In genomic region chr16:49533498-49533998, GRCm38 (mm10) we compare ENCODE assay signal across 9 mouse cellular contexts.
DNase-seq lines count a peak whose midpoint lies in the region; ATAC-seq and TF ChIP-seq lines count a peak whose summit lies in the region.
"Had no signal": no experiment of that assay in that cellular context is flagged by ENCODE, and none has a peak within 500 bp of the region (broad histone marks: within the 10 kb centered on the region; RNA-seq: fewer than 3 reads in every experiment).

No protein-coding gene starts in this region.

- H3K4me2 ChIP-seq in heart, embryonic 16.5 days (ENCODE audit: low read depth, low read length) = 0 out of 2 replicates have a peak overlapping the region, but pooled peaks have one; percentile 18
- no peak overlapping the region for H3K4me2 ChIP-seq in neural tube, embryonic 15.5 days
- no peak overlapping the region for H3K4me2 ChIP-seq in intestine, postnatal 0 days (replicated peaks; ENCODE audit: low read depth)
- H3K4me2 ChIP-seq: forebrain, embryonic 12.5 days had no signal

- no peaks in the 10 kb centered on the region for H3K36me3 ChIP-seq in heart, embryonic 16.5 days (ENCODE audit: control insufficient read depth, insufficient read depth)
- H3K36me3 ChIP-seq in neural tube, embryonic 15.5 days = no peaks in the 10 kb centered on the region
- no peaks in the 10 kb centered on the region for H3K36me3 ChIP-seq in intestine, postnatal 0 days (ENCODE audit: control insufficient read depth, insufficient read depth)
- H3K36me3 ChIP-seq: forebrain, embryonic 12.5 days; G1E had no signal

- no peak for DNase-seq in heart, adult 11 months
- no peak for DNase-seq in neural tube, embryonic 10.5 days (ENCODE audit: extremely low spot score, low spot score)
- peak; percentile 60 for DNase-seq in yolk sac, embryonic 10.5 days (ENCODE audit: low spot score)
- DNase-seq in adrenal gland, postnatal 10 days = no peak

- no peaks in the 10 kb centered on the region for H3K9me3 ChIP-seq in heart, embryonic 16.5 days (replicated peaks; ENCODE audit: control insufficient read depth, low read length)
- no peaks in the 10 kb centered on the region for H3K9me3 ChIP-seq in neural tube, embryonic 15.5 days (replicated peaks)
- H3K9me3 ChIP-seq in intestine, postnatal 0 days (ENCODE audit: control insufficient read depth) = no peaks in the 10 kb centered on the region
- H3K9me3 ChIP-seq: forebrain, embryonic 12.5 days; G1E had no signal

- peaks cover 12% of the 10 kb centered on the region for H3K4me1 ChIP-seq in heart, embryonic 16.5 days (ENCODE audit: control insufficient read depth, insufficient read depth, low read length)
- H3K4me1 ChIP-seq in neural tube, embryonic 15.5 days = peaks cover 5% of the 10 kb centered on the region; the same call in 1 of the 2 replicates
- no peaks in the 10 kb centered on the region for H3K4me1 ChIP-seq in intestine, postnatal 0 days (replicated peaks; ENCODE audit: control insufficient read depth, insufficient read depth, low read length)
- H3K4me1 ChIP-seq: forebrain, embryonic 12.5 days had no signal

- no peak for TF ChIP-seq CTCF in intestine, postnatal 0 days (IDR thresholded peaks at IDR 0.05; ENCODE audit: low read depth)

- H3K4me3 ChIP-seq in heart, embryonic 16.5 days (ENCODE audit: low read length) = no peak overlapping the region
- H3K4me3 ChIP-seq in neural tube, embryonic 15.5 days (replicated peaks) = no peak overlapping the region
- no peak overlapping the region for H3K4me3 ChIP-seq in intestine, postnatal 0 days (ENCODE audit: low read depth, low read length)
- H3K4me3 ChIP-seq: forebrain, embryonic 12.5 days had no signal

- H3K27ac ChIP-seq in heart, embryonic 16.5 days (ENCODE audit: low read length) = peak overlapping the region; percentile 51
- H3K27ac ChIP-seq in neural tube, embryonic 15.5 days (replicated peaks) = no peak overlapping the region
- no peak overlapping the region for H3K27ac ChIP-seq in intestine, postnatal 0 days (ENCODE audit: low read depth, low read length)
- H3K27ac ChIP-seq: forebrain, embryonic 12.5 days had no signal

- 22% methylated on average over 4 of the region's 4 CpGs for WGBS in heart, embryonic 16.5 days
- 48% methylated on average over 4 of the region's 4 CpGs for WGBS in neural tube, embryonic 15.5 days
- 26% methylated on average over 4 of the region's 4 CpGs for WGBS in intestine, postnatal 0 days

- no peak overlapping the region for H3K9ac ChIP-seq in heart, embryonic 16.5 days (ENCODE audit: low read length)
- no peak overlapping the region for H3K9ac ChIP-seq in neural tube, embryonic 15.5 days (replicated peaks)
- no peak overlapping the region for H3K9ac ChIP-seq in intestine, postnatal 0 days (ENCODE audit: low read depth, low read length)
- H3K9ac ChIP-seq: forebrain, embryonic 12.5 days had no signal

- no peaks in the 10 kb centered on the region for H3K27me3 ChIP-seq in heart, embryonic 16.5 days (ENCODE audit: control insufficient read depth, insufficient read depth, low read length)
- H3K27me3 ChIP-seq in neural tube, embryonic 15.5 days (replicated peaks) = no peaks in the 10 kb centered on the region
- H3K27me3 ChIP-seq in intestine, postnatal 0 days (replicated peaks; ENCODE audit: control insufficient read depth, insufficient read depth, low read length) = no peaks in the 10 kb centered on the region
- H3K27me3 ChIP-seq: forebrain, embryonic 12.5 days had no signal

- ATAC-seq in heart, embryonic 16.5 days (replicated peaks; ENCODE audit: extremely low read depth, insufficient read depth, low FRiP score) = peak; percentile 37; the same call in 1 of the 2 replicates
- ATAC-seq in neural tube, embryonic 15.5 days (ENCODE audit: low FRiP score) = peak; percentile 50; the same call in 1 of the 2 replicates
- peak; percentile 77 for ATAC-seq in intestine, postnatal 0 days
